Mouse (Mus musculus) megakaryocyte progenitor cell, adult 5-6 weeks (primary cell): Measurements from ENCODE around the gene Kcnj9. TPM values are rescaled to one million over a fixed set of nuclear protein-coding genes. Genes with fewer than 3 reads are reported as not detected.

Source experiments
- ATAC-seq: replicated peaks from 2 replicates; pipeline ENCODE4 v1.8.0; 2016; ENCODE audit warnings: mild to moderate bottlenecking, moderate TSS enrichment, inconsistent platforms; ENCODE audit not compliant: poor library complexity
- total RNA-seq, 2 experiments: library from RNA; stranded (forward) in 1 of 2; stranded (reverse) in 1 of 2; fragments of 157-497, 149-512 nt in 1 of 2; fragments of 200-1000 nt in 1 of 2; gene quantifications; 2 replicates each; pipeline versions ENCODE4 v1.2.3 to v1.2.4; 2015 to 2017

Gene Kcnj9
- not detected in 2 replicates for total RNA-seq (2015)
- total RNA-seq (2017), result not detected in 2 replicates

GRCm38 (mm10) chr1:172329131-172329530, at the start of gene Kcnj9:
Gene Kcnj9 (minus strand): TSS chr1:172329318.
- no peak for ATAC-seq

GRCm38 (mm10) chr1:172376758-172377458, 47.8 kb upstream of the Kcnj9 start:
- ATAC-seq, result peak; percentile 27

GRCm38 (mm10) chr1:172376198-172376667, 47.1 kb upstream of the Kcnj9 start, which contains the start of gene Pigm:
Gene Pigm (plus strand): TSS chr1:172376546.
- ATAC-seq, result peak; percentile 94

- peak; percentile 75 for ATAC-seq
These were observed 39.8 kb upstream of the Kcnj9 start for GRCm38 (mm10) chr1:172368768-172369418.

- peak; percentile 78 for ATAC-seq
These were observed 35.6 kb upstream of the Kcnj9 start for GRCm38 (mm10) chr1:172364684-172365083.

- ATAC-seq, result no peak
These were observed 29.2 kb upstream of the Kcnj9 start for GRCm38 (mm10) chr1:172358341-172358740.

- peak; percentile 97 for ATAC-seq
These were observed 28.4 kb upstream of the Kcnj9 start for GRCm38 (mm10) chr1:172357550-172357949.

DNA sequence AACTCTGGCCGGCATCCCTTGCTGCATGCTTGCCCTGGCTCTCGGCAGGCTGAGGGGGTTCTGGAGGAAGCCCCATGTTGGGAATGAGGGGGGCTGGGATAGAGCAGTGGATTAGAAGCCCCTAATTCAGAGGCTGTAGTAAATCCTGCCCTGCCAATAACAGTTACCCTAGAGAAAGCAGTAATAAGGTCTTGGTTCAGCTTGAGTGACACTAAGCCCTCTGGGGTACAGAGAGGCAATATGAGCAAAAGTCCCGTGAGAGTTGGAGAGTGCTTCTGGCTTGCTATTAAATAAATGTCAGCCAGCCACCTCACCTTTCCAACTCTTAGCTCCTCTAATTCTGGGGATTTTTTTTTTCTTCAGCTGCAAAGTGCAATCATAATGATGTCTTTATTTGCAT, 26.2 kb upstream of the Kcnj9 start:
- no peak for ATAC-seq

DNA sequence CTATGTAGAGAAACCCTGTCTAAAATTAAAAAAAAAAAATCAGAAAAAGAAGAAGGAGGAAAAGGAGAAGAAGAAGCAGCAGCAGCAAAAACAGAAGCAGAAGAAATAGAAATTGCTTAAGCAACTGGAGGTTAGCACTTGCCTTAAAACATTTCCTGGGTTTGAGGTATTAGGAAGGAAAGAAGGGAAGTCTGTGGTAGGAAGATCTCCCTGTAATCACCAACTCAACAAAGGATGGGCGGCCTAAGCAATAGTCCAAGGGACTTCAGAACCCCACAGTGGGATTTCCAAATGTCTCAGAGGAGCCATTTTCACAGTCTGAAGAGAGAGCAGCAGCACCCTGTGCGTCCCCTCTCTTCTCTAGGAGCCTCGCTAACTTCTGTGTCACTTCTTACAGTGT, 23.3 kb upstream of the Kcnj9 start:
- peak; percentile 82 for ATAC-seq

DNA sequence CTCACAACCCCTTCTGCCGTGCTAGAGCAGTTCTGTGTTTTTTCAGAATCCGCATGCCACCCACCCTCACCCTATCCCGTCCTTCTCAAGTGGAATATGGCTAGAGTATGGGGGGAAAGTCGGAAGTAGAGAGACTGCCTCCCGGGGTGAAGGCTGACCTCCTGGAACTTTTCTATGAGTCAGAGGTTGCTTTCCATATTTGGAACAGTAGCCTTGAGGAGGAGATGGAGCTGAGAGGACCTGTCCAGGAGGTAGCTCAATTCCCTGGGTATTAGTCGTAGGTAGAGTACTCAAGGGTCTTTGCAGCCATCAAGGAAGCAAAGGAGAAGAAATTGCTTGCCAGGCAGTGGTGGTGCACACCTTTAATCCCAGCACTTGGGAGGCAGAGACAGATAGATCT, 22.9 kb upstream of the Kcnj9 start:
- no peak for ATAC-seq

DNA sequence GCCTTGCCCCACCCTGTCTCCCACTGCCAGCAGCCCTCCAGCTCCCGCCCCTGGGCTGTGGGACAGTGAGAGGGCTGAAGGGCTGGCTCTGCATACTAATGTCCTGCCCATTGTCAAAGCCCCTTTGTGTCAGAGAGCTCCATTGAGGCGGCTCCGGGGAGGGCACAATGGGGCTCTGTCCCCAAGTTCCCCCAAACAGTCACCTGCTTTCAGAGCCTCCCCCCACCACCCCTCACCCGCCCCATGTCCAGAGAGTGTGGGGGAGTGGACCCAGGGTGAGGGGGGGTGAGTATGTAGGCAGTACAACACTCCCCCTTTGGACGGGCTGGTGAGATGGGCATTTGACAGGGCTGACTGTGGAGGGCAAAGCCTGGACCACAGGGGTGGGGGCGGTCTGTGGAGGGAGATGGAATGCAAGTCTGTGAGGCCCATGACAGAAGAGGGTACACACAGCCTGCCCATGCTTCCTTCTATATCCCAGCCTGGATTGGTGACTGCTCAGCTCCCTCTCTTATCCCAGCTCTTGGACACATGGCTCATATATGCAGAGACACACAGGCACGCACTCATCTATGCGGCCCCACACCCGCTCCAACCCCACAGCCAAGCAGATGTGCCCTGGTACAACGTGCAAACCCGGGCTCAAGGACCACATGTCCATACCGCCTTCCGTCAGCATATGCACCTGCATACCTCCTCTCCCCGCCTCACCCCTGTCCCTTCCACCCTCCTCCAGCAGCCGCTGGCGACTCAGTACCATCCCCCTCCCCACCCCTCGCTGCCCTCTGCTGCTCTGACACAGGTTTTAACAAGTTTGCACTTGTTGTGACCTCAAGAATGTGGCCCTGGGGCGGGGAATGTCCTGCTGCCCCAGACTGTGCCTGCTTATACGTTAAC, 21.0 kb upstream of the Kcnj9 start:
- ATAC-seq, result no peak

DNA sequence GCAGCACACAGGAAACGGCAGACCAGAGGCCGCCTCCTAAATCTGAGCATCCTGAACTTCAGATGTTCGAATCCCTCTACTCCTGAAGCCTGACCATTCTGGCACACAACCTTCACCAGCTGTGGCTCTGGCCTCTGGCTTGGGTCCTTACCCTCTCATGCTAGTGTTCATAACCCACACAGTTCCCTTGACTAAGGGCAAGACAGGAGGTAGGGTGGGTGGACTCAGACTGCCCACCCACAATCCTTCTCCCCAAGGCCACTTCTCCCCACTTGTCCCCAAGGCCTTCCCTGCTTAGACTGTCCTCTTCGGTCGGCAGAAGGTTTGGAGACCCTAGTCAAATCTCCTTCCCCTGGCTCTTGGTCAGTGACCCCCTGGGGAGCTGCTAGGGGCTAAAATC, 20.4 kb upstream of the Kcnj9 start:
- ATAC-seq, result no peak

DNA sequence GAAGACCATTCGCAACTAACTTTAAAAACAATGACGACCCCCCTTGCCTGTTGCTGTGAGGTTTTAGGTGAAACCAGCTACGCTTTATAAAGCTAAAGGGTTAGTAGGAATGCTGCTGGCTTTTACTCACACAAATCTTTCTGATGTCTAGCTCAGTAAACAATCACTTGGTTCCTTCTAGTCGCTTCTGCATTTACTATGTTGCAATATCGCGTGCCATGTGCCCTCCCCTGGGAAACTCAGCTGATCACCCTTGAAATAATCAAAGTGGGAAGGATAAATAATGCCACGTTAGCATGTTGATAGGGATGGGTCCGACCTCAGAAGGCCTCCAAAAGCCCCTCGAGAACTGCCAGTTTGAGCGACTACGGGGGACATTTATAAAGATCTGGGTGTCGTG, 18.3 kb upstream of the Kcnj9 start:
- peak; percentile 46 for ATAC-seq

- no peak for ATAC-seq
These were observed 17.6 kb upstream of the Kcnj9 start for GRCm38 (mm10) chr1:172346707-172347106.

DNA sequence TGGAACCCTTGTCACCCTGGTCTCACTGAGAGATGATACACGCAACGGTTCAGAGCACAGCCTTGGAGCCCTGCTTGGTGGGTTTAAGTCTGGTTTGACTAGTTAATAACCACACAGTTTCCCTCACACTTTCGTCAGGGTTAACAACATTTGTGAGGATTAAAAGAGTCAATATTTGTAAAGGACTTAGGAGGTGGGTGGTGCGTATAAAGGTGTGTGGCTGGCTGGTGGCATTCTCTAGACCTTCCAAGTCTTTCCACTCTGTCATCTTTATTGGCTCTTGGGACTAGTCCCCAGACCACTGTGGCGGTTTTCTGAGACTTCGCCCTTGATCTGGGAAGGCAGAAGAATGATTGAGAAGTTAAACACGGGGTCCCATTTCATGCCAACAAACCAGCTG, 15.7 kb upstream of the Kcnj9 start:
- ATAC-seq, result no peak

DNA sequence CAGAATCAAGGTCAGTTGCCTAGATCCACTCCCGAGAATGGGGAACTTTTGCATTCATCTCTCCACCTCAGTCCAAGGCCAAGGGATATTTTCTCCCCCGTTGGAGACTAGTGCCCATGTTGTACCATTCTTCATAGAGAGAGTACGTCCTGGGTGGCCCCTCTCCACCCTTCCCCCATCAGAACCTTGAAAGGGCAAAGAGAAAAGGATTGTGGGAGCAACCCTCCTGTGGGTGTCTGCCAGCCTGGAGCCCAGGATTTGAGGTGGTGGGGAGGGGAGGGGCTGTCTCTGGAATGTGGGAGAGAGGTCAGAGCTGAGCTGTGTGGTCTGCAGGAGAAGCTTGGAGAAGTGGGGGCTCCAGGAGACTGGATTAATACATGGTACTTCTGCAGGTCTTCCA, 14.8 kb upstream of the Kcnj9 start:
- no peak for ATAC-seq

DNA sequence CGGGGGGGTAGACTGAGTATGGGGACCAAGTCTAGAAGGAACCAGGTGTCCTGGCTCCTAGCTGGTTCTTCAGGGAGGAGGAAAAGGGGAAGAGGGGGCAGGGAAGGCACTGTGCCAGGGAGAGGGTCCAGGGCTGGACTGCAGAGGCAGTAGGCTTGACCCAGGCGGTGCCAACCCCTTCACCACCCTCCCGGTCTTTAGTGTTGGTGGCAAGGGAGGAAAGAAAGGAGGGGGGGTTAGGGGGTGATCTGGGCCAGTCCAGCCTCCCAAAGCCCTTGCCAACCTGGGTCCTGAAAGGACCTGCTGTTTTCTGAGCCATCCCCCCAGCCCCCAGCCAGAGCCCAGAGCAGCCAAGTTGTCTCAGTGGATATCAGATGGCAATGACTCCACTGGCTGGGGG, 13.6 kb upstream of the Kcnj9 start:
- ATAC-seq, result no peak

- no peak for ATAC-seq
These were observed 12.3 kb upstream of the Kcnj9 start for GRCm38 (mm10) chr1:172341386-172341785.

DNA sequence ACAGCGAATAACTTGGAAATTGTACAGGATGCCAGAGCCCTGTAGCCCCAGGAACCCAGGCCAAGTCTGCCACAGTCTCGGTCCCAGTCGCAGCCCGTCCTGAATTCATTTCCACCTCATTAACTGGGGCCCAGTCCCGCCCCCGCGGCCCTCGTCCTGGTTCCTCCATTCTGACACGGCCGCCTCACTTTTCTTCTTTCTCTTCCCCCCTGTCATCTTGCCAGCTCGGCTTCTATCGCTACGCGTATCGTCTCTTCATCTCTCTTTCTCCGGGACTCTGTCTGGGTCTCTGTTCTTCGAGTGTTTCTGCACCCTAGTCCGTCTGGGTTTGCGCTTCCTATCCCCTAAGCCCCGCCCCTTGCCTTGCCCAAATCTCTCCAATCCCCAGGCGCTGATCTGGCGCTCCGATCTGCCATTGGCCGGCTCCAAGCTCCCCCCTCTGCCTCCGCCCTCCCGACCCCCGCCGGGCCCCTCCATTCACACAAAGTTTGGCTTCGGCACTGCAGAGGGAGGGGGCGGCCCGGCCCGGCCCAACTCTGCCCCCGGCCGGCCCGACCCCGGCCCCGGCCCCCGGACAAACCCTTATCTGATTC, 11.7 kb upstream of the Kcnj9 start, which contains the start of gene Kcnj10:
Gene Kcnj10, plus strand, starts transcription at position 482 of the 593 bp plus-strand sequence.
- peak; percentile 92 for ATAC-seq

- ATAC-seq, result no peak
These were observed 8.5 kb upstream of the Kcnj9 start for GRCm38 (mm10) chr1:172337411-172338185.
